Mouse (Mus musculus) heart, adult 2 months (tissue): Measurements from ENCODE around the gene Tspan12.

Experiments
- CTCF ChIP-seq: fragments of 200-600 bp; IDR thresholded peaks from 2 replicates; pipeline ENCODE4 v1.8.1; 2022; ENCODE audit warnings: antibody characterized with exemption, mild to moderate bottlenecking, moderate library complexity
- POLR2A ChIP-seq: fragments of 200-500 bp; IDR thresholded peaks from 2 replicates; pipeline ENCODE4 v1.6.1; 2011; ENCODE audit warnings: mild to moderate bottlenecking, low read depth, low read length, control low read depth; ENCODE audit not compliant: insufficient read depth

GRCm38 (mm10) chr6:21851596-21852343 lies 545 bp downstream of the Tspan12 start:
- TF ChIP-seq POLR2A (peak; percentile 73; the same call in 1 of the 2 replicates), CTCF (peak; percentile 63)
